Mouse (Mus musculus) naive thymus-derived CD4-positive, alpha-beta T cell, adult 2 months (primary cell): Measurements from ENCODE around the gene Hsd17b14.

ENCODE experiments used
- DNase-seq: peaks from one replicate; pipeline ENCODE4 v3.0.0-alpha.2; 2011; ENCODE audit warnings: low read depth

Gene Hsd17b14

GRCm38 (mm10) chr7:45529461-45529860 is 25.2 kb upstream of the Hsd17b14 start:
- peak; percentile 23 for DNase-seq

GRCm38 (mm10) chr7:45530643-45531042 is 24.1 kb upstream of the Hsd17b14 start:
- DNase-seq, result no peak

- no peak for DNase-seq
Observed at GRCm38 (mm10) chr7:45535676-45536075, 19.0 kb upstream of the Hsd17b14 start.

- DNase-seq, result no peak
Observed at GRCm38 (mm10) chr7:45537602-45538001, 17.1 kb upstream of the Hsd17b14 start.

- peak; percentile 33 for DNase-seq
Observed at GRCm38 (mm10) chr7:45538163-45539041, 16.3 kb upstream of the Hsd17b14 start.

- no peak for DNase-seq
Observed at GRCm38 (mm10) chr7:45539095-45539494, 15.6 kb upstream of the Hsd17b14 start.

GRCm38 (mm10) chr7:45540213-45540612 is 14.5 kb upstream of the Hsd17b14 start:
- DNase-seq, result no peak

GRCm38 (mm10) chr7:45544525-45544924 is 10.2 kb upstream of the Hsd17b14 start:
- DNase-seq, result no peak

GRCm38 (mm10) chr7:45549641-45550436 is 4.9 kb upstream of the Hsd17b14 start:
- DNase-seq, result no peak

- DNase-seq, result no peak
Observed at GRCm38 (mm10) chr7:45550821-45551511, 3.7 kb upstream of the Hsd17b14 start.

- no peak for DNase-seq
Observed at GRCm38 (mm10) chr7:45551512-45551883, 3.2 kb upstream of the Hsd17b14 start.

- no peak for DNase-seq
Observed at GRCm38 (mm10) chr7:45553519-45553918, 1.2 kb upstream of the Hsd17b14 start.

- no peak for DNase-seq
Observed at GRCm38 (mm10) chr7:45553990-45554389, 703 bp upstream of the Hsd17b14 start.

GRCm38 (mm10) chr7:45555787-45556186 is 1.1 kb downstream of the Hsd17b14 start:
- peak; percentile 86 for DNase-seq

GRCm38 (mm10) chr7:45558907-45559306 is 4.2 kb downstream of the Hsd17b14 start:
- DNase-seq, result no peak

GRCm38 (mm10) chr7:45560241-45560640 is 5.5 kb downstream of the Hsd17b14 start:
- peak; percentile 43 for DNase-seq

- peak; percentile 89 for DNase-seq
Observed at GRCm38 (mm10) chr7:45560843-45561623, 6.3 kb downstream of the Hsd17b14 start.

GRCm38 (mm10) chr7:45561624-45562520 is 7.2 kb downstream of the Hsd17b14 start:
- no peak for DNase-seq

- no peak for DNase-seq
Observed at GRCm38 (mm10) chr7:45564811-45565210, 10.1 kb downstream of the Hsd17b14 start.

- DNase-seq, result no peak
Observed at GRCm38 (mm10) chr7:45565446-45565845, 10.8 kb downstream of the Hsd17b14 start.
